Mouse (Mus musculus): ENCODE data around the gene Hist2h3b. TPM values are rescaled to one million over a fixed set of nuclear protein-coding genes. Genes with fewer than 3 reads are reported as not detected.

Gene Hist2h3b
- polyA plus RNA-seq (2014; fragmentation: Illumina TruSeq; extraction: RNeasy Lipid Tissue Mini Kit (QIAGEN cat#74804); ENCODE audit: low read depth, low replicate concordance), result not detected

DNA sequence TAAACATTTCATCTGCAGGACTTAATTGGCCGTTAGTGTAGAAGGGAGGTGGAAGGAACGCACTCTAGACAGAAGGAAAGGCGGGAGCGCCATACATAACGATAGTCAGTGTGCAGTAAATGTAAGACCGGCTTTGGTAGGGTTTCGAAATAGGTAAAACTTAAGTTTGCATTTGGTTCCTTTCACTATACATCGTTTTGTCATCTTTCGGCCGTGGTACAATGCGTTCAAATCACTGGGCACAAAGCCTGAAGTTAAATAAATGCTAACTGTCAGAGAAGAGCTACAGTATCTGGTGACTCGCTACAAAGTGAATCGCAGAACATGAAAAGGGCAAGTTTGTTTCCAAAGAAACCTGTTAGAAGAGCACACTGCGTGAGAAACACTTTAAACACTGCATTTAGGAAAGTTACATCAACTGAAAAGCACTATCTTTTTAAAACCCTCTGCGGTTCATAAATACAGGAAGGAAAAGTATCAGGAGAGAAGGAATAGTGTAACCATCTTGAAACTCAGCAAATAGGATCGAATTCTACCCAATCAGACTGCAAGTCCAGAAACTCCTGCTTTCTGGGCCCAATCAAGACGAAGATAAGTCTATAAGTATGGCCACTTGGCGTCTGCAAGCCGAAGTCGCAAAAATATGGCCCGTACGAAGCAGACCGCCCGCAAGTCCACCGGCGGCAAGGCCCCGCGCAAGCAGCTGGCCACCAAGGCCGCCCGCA is at the start of gene Hist2h3b:
TSS of gene Hist2h3b (plus strand) at position 604 of the 725 bp plus-strand sequence.

GRCm38 (mm10) chr3:96219661-96220130 is 48.8 kb upstream of the Hist2h3b start, which contains the start of the genes Bola1 and Hist2h2ab:
Gene Bola1, minus strand, starts transcription at chr3:96219709.
Gene Hist2h2ab, plus strand, starts transcription at chr3:96219865.

GRCm38 (mm10) chr3:96220765-96221639 is 47.5 kb upstream of the Hist2h3b start, which contains the start of the genes Hist2h2ac and Hist2h2be:
Gene Hist2h2ac, minus strand, starts transcription at chr3:96220880.
Gene Hist2h2be, plus strand, starts transcription at chr3:96221119.

DNA sequence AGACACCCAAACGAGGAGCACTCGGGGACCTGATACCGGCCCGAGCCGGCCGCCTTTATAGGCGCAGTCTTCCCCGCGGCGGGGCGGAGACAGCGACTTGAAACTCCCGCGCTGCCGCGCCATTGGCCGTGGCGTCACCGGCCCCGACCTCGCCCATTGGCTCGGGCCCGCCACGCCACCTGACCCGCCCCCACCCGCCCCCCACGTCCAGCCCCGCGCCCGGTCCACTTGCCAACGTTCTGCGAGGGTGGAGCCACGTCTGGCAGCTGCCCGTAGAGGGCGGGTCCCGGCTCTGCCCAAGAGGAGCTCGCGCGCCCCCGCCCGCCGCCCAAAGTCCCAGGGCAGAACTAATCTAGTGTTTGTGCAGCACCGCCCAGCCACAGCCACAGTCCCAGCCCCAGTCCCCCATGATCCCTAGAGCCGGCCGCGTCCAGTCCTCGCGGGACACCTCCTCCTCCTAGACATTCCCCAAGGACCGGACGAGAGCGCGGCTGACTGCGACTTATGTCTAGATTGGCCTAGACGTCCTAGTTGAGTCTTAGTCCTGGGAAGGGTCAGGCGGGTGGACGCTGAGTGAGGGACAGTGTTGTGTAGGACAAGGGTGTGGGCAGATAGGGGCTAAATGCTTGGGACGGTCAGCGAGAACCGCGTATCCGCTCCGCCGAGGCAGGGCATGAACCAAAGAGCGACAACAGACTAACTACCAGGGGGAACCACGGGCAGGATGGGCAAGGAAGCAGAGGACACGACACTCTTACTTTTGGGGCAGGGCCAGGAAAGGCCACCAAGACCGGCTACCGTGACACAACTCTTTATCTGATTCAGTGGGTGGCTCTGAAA is 29.3 kb upstream of the Hist2h3b start, which contains the start of gene Hist2h3c2:
TSS of gene Hist2h3c2 (minus strand) at position 174 of the 840 bp plus-strand sequence.

GRCm38 (mm10) chr3:96239949-96240798 is 28.3 kb upstream of the Hist2h3b start, which contains the start of gene Hist2h2aa2:
Gene Hist2h2aa2, minus strand, starts transcription at chr3:96240276.

DNA sequence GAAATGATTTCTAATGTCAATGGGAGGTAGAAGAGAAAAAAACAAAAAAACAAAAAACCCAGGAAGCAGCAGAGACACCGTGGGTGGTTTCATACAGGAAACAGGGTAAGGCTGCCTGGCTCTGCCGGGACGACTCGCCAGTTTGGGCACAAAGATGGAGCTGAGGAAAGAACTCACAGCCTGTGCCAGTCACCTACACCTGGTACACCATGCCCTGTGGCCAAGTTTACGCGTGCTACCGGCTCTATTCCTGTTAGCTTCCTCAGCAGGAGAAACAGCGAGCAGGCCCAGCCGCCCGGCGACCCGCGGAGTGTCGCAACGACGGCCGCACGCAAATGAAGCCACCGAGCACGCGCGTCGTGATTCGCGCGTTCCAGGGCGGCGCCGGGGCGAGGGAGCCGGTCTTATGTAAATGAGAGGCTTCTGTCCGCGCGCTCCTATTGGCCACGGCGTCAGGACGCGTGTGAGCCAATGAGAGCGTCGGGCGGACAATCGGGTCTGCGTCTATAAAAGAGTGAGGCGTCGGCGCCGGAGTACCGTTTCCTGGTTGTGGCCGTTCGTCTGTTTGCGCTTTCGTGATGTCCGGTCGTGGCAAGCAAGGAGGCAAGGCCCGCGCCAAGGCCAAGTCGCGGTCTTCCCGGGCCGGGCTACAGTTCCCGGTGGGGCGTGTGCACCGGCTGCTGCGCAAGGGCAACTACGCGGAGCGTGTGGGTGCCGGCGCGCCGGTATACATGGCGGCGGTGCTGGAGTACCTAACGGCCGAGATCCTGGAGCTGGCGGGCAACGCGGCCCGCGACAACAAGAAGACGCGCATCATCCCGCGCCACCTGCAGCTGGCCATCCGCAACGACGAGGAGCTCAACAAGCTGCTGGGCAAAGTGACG is 23.2 kb upstream of the Hist2h3b start, which contains the start of gene Hist2h2aa1:
TSS of gene Hist2h2aa1 (plus strand) at position 495 of the 884 bp plus-strand sequence.

DNA sequence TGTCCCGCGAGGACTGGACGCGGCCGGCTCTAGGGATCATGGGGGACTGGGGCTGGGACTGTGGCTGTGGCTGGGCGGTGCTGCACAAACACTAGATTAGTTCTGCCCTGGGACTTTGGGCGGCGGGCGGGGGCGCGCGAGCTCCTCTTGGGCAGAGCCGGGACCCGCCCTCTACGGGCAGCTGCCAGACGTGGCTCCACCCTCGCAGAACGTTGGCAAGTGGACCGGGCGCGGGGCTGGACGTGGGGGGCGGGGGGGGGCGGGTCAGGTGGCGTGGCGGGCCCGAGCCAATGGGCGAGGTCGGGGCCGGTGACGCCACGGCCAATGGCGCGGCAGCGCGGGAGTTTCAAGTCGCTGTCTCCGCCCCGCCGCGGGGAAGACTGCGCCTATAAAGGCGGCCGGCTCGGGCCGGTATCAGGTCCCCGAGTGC is 22.0 kb upstream of the Hist2h3b start, which contains the start of gene Hist2h3c1:
TSS of gene Hist2h3c1 (plus strand) at position 259 of the 430 bp plus-strand sequence.

DNA sequence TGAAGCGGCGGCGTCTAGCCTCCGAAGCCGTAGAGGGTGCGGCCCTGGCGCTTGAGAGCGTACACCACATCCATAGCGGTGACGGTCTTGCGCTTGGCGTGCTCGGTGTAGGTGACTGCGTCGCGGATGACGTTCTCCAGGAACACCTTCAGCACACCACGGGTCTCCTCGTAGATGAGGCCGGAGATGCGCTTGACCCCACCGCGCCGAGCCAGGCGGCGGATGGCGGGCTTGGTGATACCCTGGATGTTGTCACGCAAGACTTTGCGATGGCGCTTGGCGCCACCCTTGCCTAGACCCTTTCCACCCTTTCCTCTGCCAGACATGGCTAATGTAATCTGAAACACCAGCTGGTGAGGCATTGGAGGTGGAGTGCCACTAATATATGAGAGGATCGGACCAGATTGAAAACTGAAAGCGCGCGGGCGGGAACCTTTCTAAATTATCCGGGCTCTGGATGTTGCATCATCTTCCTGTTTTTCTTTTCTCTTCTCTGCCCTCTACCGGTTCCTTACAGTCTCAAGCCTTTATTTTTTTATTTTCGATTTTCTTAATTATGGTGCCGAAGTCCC is 5.4 kb upstream of the Hist2h3b start, which contains the start of gene Hist2h4:
TSS of gene Hist2h4 (minus strand) at position 333 of the 572 bp plus-strand sequence.

DNA sequence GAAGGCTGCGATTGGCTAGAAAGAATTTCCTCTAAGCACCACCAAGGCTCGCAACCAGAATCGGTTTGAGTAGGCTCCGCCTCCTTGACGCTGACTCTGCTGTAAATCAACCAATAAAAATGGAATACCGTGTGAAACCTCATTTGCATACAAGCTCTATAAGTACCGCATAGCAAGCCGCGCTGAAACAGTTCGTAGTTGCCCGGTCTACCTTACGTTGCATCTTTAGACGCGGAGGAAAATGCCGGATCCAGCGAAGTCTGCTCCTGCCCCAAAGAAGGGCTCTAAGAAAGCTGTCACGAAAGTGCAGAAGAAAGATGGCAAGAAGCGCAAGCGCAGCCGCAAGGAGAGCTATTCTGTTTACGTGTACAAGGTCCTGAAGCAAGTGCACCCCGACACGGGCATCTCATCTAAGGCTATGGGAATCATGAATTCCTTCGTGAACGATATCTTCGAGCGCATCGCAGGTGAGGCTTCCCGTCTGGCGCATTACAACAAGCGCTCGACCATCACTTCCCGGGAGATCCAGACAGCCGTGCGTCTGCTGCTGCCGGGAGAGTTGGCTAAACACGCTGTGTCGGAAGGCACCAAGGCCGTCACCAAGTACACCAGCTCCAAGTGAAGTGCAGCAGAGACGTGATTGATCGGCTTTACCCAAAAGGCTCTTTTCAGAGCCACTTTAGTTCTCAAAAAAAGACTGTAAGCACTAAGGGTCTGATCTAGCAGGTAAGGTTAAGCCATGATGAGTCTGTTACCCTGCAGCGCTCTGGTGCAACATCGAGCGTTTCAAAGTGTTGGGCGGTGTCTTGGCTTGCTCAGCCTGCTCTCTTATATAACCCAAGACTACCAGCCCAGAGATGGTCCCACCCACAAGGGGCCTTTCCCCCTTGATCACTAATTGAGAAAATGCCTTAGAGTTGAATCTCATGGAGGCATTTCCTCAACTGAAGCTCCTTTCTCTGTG is 1.3 kb downstream of the Hist2h3b start, which contains the start of gene Hist2h2bb:
TSS of gene Hist2h2bb (plus strand) at position 242 of the 964 bp plus-strand sequence.

GRCm38 (mm10) chr3:96293787-96294186 is 25.3 kb downstream of the Hist2h3b start, which contains the start of gene Fcgr1:
Gene Fcgr1, minus strand, starts transcription at chr3:96293969.

Other genes starting within 250 kb of the Hist2h3b start
- 15.0 TPM for gene Vps45, start 210.2 kb upstream of the Hist2h3b start, polyA plus RNA-seq (2014; fragmentation: Illumina TruSeq; extraction: RNeasy Lipid Tissue Mini Kit (QIAGEN cat#74804); ENCODE audit: low read depth, low replicate concordance)
- gene Otud7b, start 164.1 kb upstream of the Hist2h3b start, polyA plus RNA-seq (2014; fragmentation: Illumina TruSeq; extraction: RNeasy Lipid Tissue Mini Kit (QIAGEN cat#74804); ENCODE audit: low read depth, low replicate concordance), result 27.4 TPM
- gene Mtmr11, start 106.7 kb upstream of the Hist2h3b start, polyA plus RNA-seq (2014; fragmentation: Illumina TruSeq; extraction: RNeasy Lipid Tissue Mini Kit (QIAGEN cat#74804); ENCODE audit: low read depth, low replicate concordance), result 0.57 TPM
- 27.1 TPM for gene Sf3b4, start 96.3 kb upstream of the Hist2h3b start, polyA plus RNA-seq (2014; fragmentation: Illumina TruSeq; extraction: RNeasy Lipid Tissue Mini Kit (QIAGEN cat#74804); ENCODE audit: low read depth, low replicate concordance)
- gene Sv2a, start 87.5 kb upstream of the Hist2h3b start, polyA plus RNA-seq (2014; fragmentation: Illumina TruSeq; extraction: RNeasy Lipid Tissue Mini Kit (QIAGEN cat#74804); ENCODE audit: low read depth, low replicate concordance), result 0.14 TPM
- gene Bola1, start 48.9 kb upstream of the Hist2h3b start, polyA plus RNA-seq (2014; fragmentation: Illumina TruSeq; extraction: RNeasy Lipid Tissue Mini Kit (QIAGEN cat#74804); ENCODE audit: low read depth, low replicate concordance), result 3.8 TPM
- not detected for gene Hist2h2ab, start 48.8 kb upstream of the Hist2h3b start, polyA plus RNA-seq (2014; fragmentation: Illumina TruSeq; extraction: RNeasy Lipid Tissue Mini Kit (QIAGEN cat#74804); ENCODE audit: low read depth, low replicate concordance)
- gene Hist2h2ac, start 47.8 kb upstream of the Hist2h3b start, polyA plus RNA-seq (2014; fragmentation: Illumina TruSeq; extraction: RNeasy Lipid Tissue Mini Kit (QIAGEN cat#74804); ENCODE audit: low read depth, low replicate concordance), result not detected
- 20.2 TPM for gene Hist2h2be, start 47.5 kb upstream of the Hist2h3b start, polyA plus RNA-seq (2014; fragmentation: Illumina TruSeq; extraction: RNeasy Lipid Tissue Mini Kit (QIAGEN cat#74804); ENCODE audit: low read depth, low replicate concordance)
- gene Hist2h3c2, start 29.5 kb upstream of the Hist2h3b start, polyA plus RNA-seq (2014; fragmentation: Illumina TruSeq; extraction: RNeasy Lipid Tissue Mini Kit (QIAGEN cat#74804); ENCODE audit: low read depth, low replicate concordance), result 2.0 TPM
- not detected for gene Hist2h2aa2, start 28.4 kb upstream of the Hist2h3b start, polyA plus RNA-seq (2014; fragmentation: Illumina TruSeq; extraction: RNeasy Lipid Tissue Mini Kit (QIAGEN cat#74804); ENCODE audit: low read depth, low replicate concordance)
- not detected for gene Hist2h2aa1, start 23.2 kb upstream of the Hist2h3b start, polyA plus RNA-seq (2014; fragmentation: Illumina TruSeq; extraction: RNeasy Lipid Tissue Mini Kit (QIAGEN cat#74804); ENCODE audit: low read depth, low replicate concordance)
- gene Hist2h3c1, start 22.0 kb upstream of the Hist2h3b start, polyA plus RNA-seq (2014; fragmentation: Illumina TruSeq; extraction: RNeasy Lipid Tissue Mini Kit (QIAGEN cat#74804); ENCODE audit: low read depth, low replicate concordance), result 12.5 TPM
- not detected for gene Hist2h4, start 5.3 kb upstream of the Hist2h3b start, polyA plus RNA-seq (2014; fragmentation: Illumina TruSeq; extraction: RNeasy Lipid Tissue Mini Kit (QIAGEN cat#74804); ENCODE audit: low read depth, low replicate concordance)
- not detected for gene Hist2h2bb, start 1.1 kb downstream of the Hist2h3b start, polyA plus RNA-seq (2014; fragmentation: Illumina TruSeq; extraction: RNeasy Lipid Tissue Mini Kit (QIAGEN cat#74804); ENCODE audit: low read depth, low replicate concordance)
- 0.39 TPM for gene Fcgr1, start 25.3 kb downstream of the Hist2h3b start, polyA plus RNA-seq (2014; fragmentation: Illumina TruSeq; extraction: RNeasy Lipid Tissue Mini Kit (QIAGEN cat#74804); ENCODE audit: low read depth, low replicate concordance)
- gene BC107364, start 183.7 kb downstream of the Hist2h3b start, polyA plus RNA-seq (2014; fragmentation: Illumina TruSeq; extraction: RNeasy Lipid Tissue Mini Kit (QIAGEN cat#74804); ENCODE audit: low read depth, low replicate concordance), result 3.0 TPM